Mouse (Mus musculus) MEL (cell line): ENCODE results near the gene Cbs. TPM values are rescaled to one million over a fixed set of nuclear protein-coding genes. Genes with fewer than 3 reads are reported as not detected.

Source experiments
- DNase-seq: peaks from one replicate; pipeline ENCODE4 v3.0.0; 2011; ENCODE audit warnings: low read depth, low spot score
- H3K27ac ChIP-seq: 2 replicates; pipeline ENCODE4 v1.5.1; 2012; ENCODE audit warnings: low read depth, mild to moderate bottlenecking, control low read depth, low read length, moderate library complexity; ENCODE audit not compliant: control insufficient read depth
- H3K27me3 ChIP-seq, 2 experiments: fragments of 150-350 bp in 1 of 2; sonication (generic) in 1 of 2; 2 replicates each; pipeline ENCODE4 v1.6.1; 2012; ENCODE audit warnings: low read length in 2 of 2, mild to moderate bottlenecking in 2 of 2, improper control_type of control experiment in 1 of 2, moderate library complexity in 1 of 2; ENCODE audit not compliant: insufficient read depth in 2 of 2, control insufficient read depth in 1 of 2
- H3K36me3 ChIP-seq, 2 experiments: 2 replicates each; pipeline ENCODE4 v1.6.1; 2012 to 2014; ENCODE audit warnings: low read length in 2 of 2, improper control_type of control experiment in 1 of 2, inconsistent platforms in 1 of 2, mild to moderate bottlenecking in 1 of 2; ENCODE audit not compliant: insufficient read depth in 2 of 2, control insufficient read depth in 1 of 2
- H3K4me1 ChIP-seq, 2 experiments: fragments of 150-350 bp in 1 of 2; sonication (generic) in 1 of 2; 2 replicates each; pipeline ENCODE4 v1.6.1; 2012; ENCODE audit warnings: low read length in 2 of 2, improper control_type of control experiment in 1 of 2, mild to moderate bottlenecking in 1 of 2; ENCODE audit not compliant: insufficient read depth in 2 of 2, control insufficient read depth in 1 of 2
- H3K4me3 ChIP-seq, 2 experiments: fragments of 150-350 bp in 1 of 2; sonication (generic) in 1 of 2; 2 replicates each; pipeline ENCODE4 v1.5.1; 2012; ENCODE audit warnings: low read depth in 2 of 2, low read length in 2 of 2, mild to moderate bottlenecking in 2 of 2, moderate library complexity in 2 of 2, control low read depth in 1 of 2, improper control_type of control experiment in 1 of 2; ENCODE audit not compliant: control insufficient read depth in 1 of 2, insufficient read depth in 1 of 2
- H3K79me2 ChIP-seq: 2 replicates; pipeline ENCODE4 v1.6.1; 2012; ENCODE audit warnings: mild to moderate bottlenecking, low read length, moderate library complexity; ENCODE audit not compliant: control insufficient read depth, poor library complexity, insufficient read depth
- H3K9ac ChIP-seq: 2 replicates; pipeline ENCODE4 v1.6.1; 2012; ENCODE audit warnings: low read depth, mild to moderate bottlenecking, control low read depth, low read length, moderate library complexity; ENCODE audit not compliant: control insufficient read depth, poor library complexity, severe bottlenecking
- H3K9me3 ChIP-seq: fragments of 150-350 bp; sonication (generic); replicated peaks from 2 replicates; pipeline ENCODE4 v1.6.1; 2012; ENCODE audit warnings: mild to moderate bottlenecking, low read length, improper control_type of control experiment, moderate library complexity; ENCODE audit not compliant: insufficient read depth
- CTCF ChIP-seq, 3 experiments: IDR thresholded peaks in 2 of 3; conservative IDR thresholded peaks in 1 of 3; 2 replicates each; pipeline ENCODE4 v1.5.1; 2011 to 2012; ENCODE audit warnings: low read length in 3 of 3, low read depth in 2 of 3, mild to moderate bottlenecking in 2 of 3, improper control_type of control experiment in 1 of 3, inconsistent platforms in 1 of 3, mixed read lengths in 1 of 3, moderate library complexity in 1 of 3; ENCODE audit not compliant: control insufficient read depth in 1 of 3, insufficient read depth in 1 of 3, poor library complexity in 1 of 3, severe bottlenecking in 1 of 3
- E2F4 ChIP-seq: IDR thresholded peaks from 2 replicates; pipeline ENCODE4 v1.6.1; 2011; ENCODE audit warnings: low read depth, low read length, improper control_type of control experiment, borderline replicate concordance
- ELF1 ChIP-seq: IDR thresholded peaks from 2 replicates; pipeline ENCODE4 v1.6.1; 2014; ENCODE audit warnings: low read depth, mild to moderate bottlenecking, inconsistent platforms, low read length, improper control_type of control experiment, moderate library complexity
- GATA1 ChIP-seq: IDR thresholded peaks from 2 replicates; pipeline ENCODE4 v1.6.1; 2011; ENCODE audit warnings: low read depth, low read length, improper control_type of control experiment
- MAFK ChIP-seq: IDR thresholded peaks from 2 replicates; pipeline ENCODE4 v1.6.1; 2011; ENCODE audit warnings: low read depth, mild to moderate bottlenecking, low read length, improper control_type of control experiment, borderline replicate concordance
- MAX ChIP-seq: IDR thresholded peaks from 2 replicates; pipeline ENCODE4 v1.6.1; 2011; ENCODE audit warnings: low read length, improper control_type of control experiment
- MAZ ChIP-seq: IDR thresholded peaks from 2 replicates; pipeline ENCODE4 v1.6.1; 2012; ENCODE audit warnings: low read depth, mild to moderate bottlenecking, inconsistent platforms, low read length, improper control_type of control experiment
- MXI1 ChIP-seq: IDR thresholded peaks from 2 replicates; pipeline ENCODE4 v1.6.1; 2011; ENCODE audit warnings: mild to moderate bottlenecking, low read depth, low read length, improper control_type of control experiment
- MYC ChIP-seq: IDR thresholded peaks from 2 replicates; pipeline ENCODE4 v1.6.1; 2011; ENCODE audit warnings: low read depth, mild to moderate bottlenecking, low read length, improper control_type of control experiment, moderate library complexity
- NELFE ChIP-seq: IDR thresholded peaks from 2 replicates; pipeline ENCODE4 v1.6.1; 2011; ENCODE audit warnings: low read depth, low read length, improper control_type of control experiment
- POLR2A ChIP-seq, 2 experiments: IDR thresholded peaks; 2 replicates each; pipeline ENCODE4 v1.6.1; 2011 to 2012; ENCODE audit warnings: low read length in 2 of 2, mild to moderate bottlenecking in 2 of 2, control low read depth in 1 of 2, improper control_type of control experiment in 1 of 2, low read depth in 1 of 2, moderate library complexity in 1 of 2; ENCODE audit not compliant: control insufficient read depth in 1 of 2, insufficient read depth in 1 of 2, poor library complexity in 1 of 2
- RCOR1 ChIP-seq: IDR thresholded peaks from 2 replicates; pipeline ENCODE4 v1.6.1; 2012; ENCODE audit warnings: low read depth, mild to moderate bottlenecking, inconsistent platforms, low read length, improper control_type of control experiment
- USF1 ChIP-seq: IDR thresholded peaks from 2 replicates; pipeline ENCODE4 v1.6.1; 2014; ENCODE audit warnings: low read depth, mild to moderate bottlenecking, inconsistent platforms, low read length, improper control_type of control experiment, moderate library complexity
- ZNF384 ChIP-seq: IDR thresholded peaks from 2 replicates; pipeline ENCODE4 v1.6.1; 2012; ENCODE audit warnings: low read depth, mild to moderate bottlenecking, inconsistent platforms, low read length, improper control_type of control experiment
- polyA plus RNA-seq, 2 experiments: library from polyadenylated mRNA; stranded (reverse) in 1 of 2; unstranded in 1 of 2; fragments of >175 nt in 1 of 2; fragments of >200 nt in 1 of 2; gene quantifications; 2 replicates each; pipeline versions ENCODE4 v1.2.1 to v1.2.4; 2012; ENCODE audit warnings: low replicate concordance in 2 of 2, low read depth in 1 of 2; ENCODE audit not compliant: insufficient read length in 2 of 2, insufficient read depth in 1 of 2, missing spikeins in 1 of 2
- total RNA-seq: library from RNA; depleted of rRNA; stranded (reverse); fragments of 300-350 nt; gene quantifications from 2 replicates; pipeline ENCODE4 v1.2.3, GENCODE M21; 2012

Gene Cbs
- total and polyA plus RNA-seq, 3 experiments, result 13.7 to 16.8 TPM; not detected in 1

GRCm38 (mm10) chr17:31636277-31636941 lies 629 bp downstream of the Cbs start:
- H3K9ac ChIP-seq, result peak overlapping the region; percentile 54
- no peaks in the 10 kb centered on the region for H3K9me3 ChIP-seq
- TF ChIP-seq POLR2A (IDR thresholded peaks at IDR 0.05; ENCODE audit: control insufficient read depth in 1 of 2, insufficient read depth in 1 of 2, low read depth in 1 of 2, low read length in 2 of 2, poor library complexity in 1 of 2) (peak in 1 of 2 experiments; percentile 21; a peak in 1 of 4 replicates), ZNF384 (no peak), USF1 (peak; percentile 49), MXI1 (peak; percentile 84), CTCF (IDR thresholded peaks at IDR 0.05 in 2 of 3, conservative IDR thresholded peaks at IDR 0.05 in 1 of 3; ENCODE audit: control insufficient read depth in 1 of 3, insufficient read depth in 1 of 3, low read depth in 2 of 3, low read length in 3 of 3, poor library complexity in 1 of 3, severe bottlenecking in 1 of 3) (no peak), MYC (0 out of 2 replicates have a peak, but pooled peaks have one; percentile 32), MAX (peak; percentile 58; the same call in 1 of the 2 replicates)
- no peaks in the 10 kb centered on the region for H3K79me2 ChIP-seq
- peak overlapping the region; percentile 59 to 97 for H3K4me3 ChIP-seq
- H3K36me3 ChIP-seq, result no peaks in the 10 kb centered on the region; a peak in 1 of 4 replicates
- no peak for DNase-seq
- H3K27me3 ChIP-seq, result no peaks in the 10 kb centered on the region
- H3K4me1 ChIP-seq, result peaks cover 2 to 18% of the 10 kb centered on the region in 2 experiments; a peak in 3 of 4 replicates
- H3K27ac ChIP-seq, result no peak overlapping the region

DNA sequence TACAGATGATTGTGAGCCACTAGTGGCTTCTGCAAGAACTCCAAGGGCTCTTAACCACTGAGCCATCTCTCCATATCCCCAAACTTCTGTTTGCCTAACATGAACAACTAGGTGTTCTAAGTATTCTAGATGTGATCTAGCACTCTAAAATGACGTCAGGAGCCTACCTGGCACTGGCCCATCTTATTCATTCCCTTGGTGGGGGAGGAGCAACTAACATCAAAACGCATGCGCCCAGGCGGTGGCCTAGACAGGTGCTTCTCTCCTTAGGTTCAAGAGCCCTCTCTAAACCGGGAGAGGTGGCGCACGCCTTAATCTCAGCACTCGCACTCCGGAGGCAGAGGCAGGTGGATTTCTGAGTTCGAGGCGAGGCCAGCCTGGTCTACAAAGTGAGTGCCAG lies 1.3 kb downstream of the Cbs start:
- Histone ChIP-seq H3K4me3 (no peak overlapping the region), H3K79me2 (no peaks in the 10 kb centered on the region)
- TF ChIP-seq MAFK (no peak), MXI1 (no peak), RCOR1 (no peak), MAX (no peak), E2F4 (no peak), GATA1 (no peak), POLR2A (IDR thresholded peaks at IDR 0.05; ENCODE audit: control insufficient read depth in 1 of 2, insufficient read depth in 1 of 2, low read depth in 1 of 2, low read length in 2 of 2, poor library complexity in 1 of 2) (no peak), NELFE (no peak), CTCF (IDR thresholded peaks at IDR 0.05 in 2 of 3, conservative IDR thresholded peaks at IDR 0.05 in 1 of 3; ENCODE audit: control insufficient read depth in 1 of 3, insufficient read depth in 1 of 3, low read depth in 2 of 3, low read length in 3 of 3, poor library complexity in 1 of 3, severe bottlenecking in 1 of 3) (no peak)
- TF ChIP-seq, all 39 proteins: peak for 0
- DNase-seq, result peak; percentile 35
- H3K36me3 ChIP-seq, result no peaks in the 10 kb centered on the region; a peak in 1 of 4 replicates
- H3K27ac ChIP-seq, result no peak overlapping the region
- H3K9me3 ChIP-seq, result no peaks in the 10 kb centered on the region
- no peaks in the 10 kb centered on the region for H3K27me3 ChIP-seq
- peaks cover 2 to 18% of the 10 kb centered on the region in 2 experiments; a peak in 3 of 4 replicates for H3K4me1 ChIP-seq
- H3K9ac ChIP-seq, result no peak overlapping the region

DNA sequence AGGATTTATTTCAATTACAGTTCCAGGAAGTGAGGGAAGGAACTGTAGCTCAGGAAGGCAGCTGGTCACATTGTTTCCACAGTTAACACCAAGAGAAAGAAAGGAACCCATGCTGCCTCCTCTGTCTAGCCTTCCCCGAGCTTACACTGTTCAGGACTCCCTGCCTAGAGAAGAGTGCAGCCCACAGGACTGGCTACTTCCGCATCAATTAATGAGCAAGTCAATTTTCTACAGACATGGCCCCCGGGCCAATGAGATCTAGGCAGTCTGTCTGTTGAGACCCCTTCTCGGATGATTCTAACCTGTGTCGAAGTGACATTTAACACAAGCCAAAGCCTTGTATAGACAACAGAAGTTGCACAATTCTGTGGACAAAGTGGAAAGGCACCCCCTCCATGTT lies 2.1 kb downstream of the Cbs start:
- no peaks in the 10 kb centered on the region for H3K27me3 ChIP-seq
- no peaks in the 10 kb centered on the region for H3K79me2 ChIP-seq
- no peak overlapping the region for H3K9ac ChIP-seq
- H3K27ac ChIP-seq, result no peak overlapping the region; the same call in 1 of the 2 replicates
- H3K4me1 ChIP-seq, result peaks cover 2 to 18% of the 10 kb centered on the region in 2 experiments; a peak in 3 of 4 replicates
- DNase-seq, result peak; percentile 51
- TF ChIP-seq MAZ (no peak), ELF1 (peak; percentile 60; the same call in 1 of the 2 replicates)
- H3K9me3 ChIP-seq, result no peaks in the 10 kb centered on the region
- no peaks in the 10 kb centered on the region; a peak in 1 of 4 replicates for H3K36me3 ChIP-seq
- H3K4me3 ChIP-seq, result peak overlapping the region; percentile 0 to 18; a peak in 2 of 4 replicates
